Mouse (Mus musculus): ENCODE measurements around the gene Zfpm1.
A peak's percentile ranks its signal among the peaks of the same experiment; 100 is the strongest.
"Not testable (repeated sequence)": the region's sequence is repeated elsewhere in the genome, so short reads cannot be mapped to it uniquely, and the experiment has no call there.

Gene Zfpm1

GRCm38 (mm10) chr8:122323951-122324402 lies 42.0 kb downstream of the Zfpm1 start:
- DNase-seq (ENCODE audit: low spot score in 2 of 2): not testable (repeated sequence)

DNA sequence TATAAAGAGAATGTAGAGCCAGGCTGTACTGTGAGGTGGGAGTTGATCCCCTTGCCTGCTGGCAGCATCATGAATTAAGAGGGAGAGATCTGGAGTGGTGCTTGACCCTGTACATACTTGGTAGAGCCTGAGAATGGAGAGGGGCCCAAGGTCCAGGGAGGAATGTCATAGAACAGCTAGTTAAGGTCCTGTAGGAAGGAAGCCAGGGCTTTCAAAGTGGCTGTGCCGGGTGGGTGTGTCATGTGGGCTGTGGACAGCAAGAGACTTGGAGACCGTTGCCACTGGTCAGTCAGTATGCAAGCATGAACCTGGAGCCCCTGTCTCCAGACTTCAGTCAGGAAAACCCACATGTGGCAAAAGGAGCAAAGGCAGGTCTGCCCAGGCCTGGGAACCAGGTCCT lies 43.3 kb downstream of the Zfpm1 start:
- no peak for DNase-seq (ENCODE audit: low spot score in 2 of 2)

GRCm38 (mm10) chr8:122326114-122326542 lies 44.2 kb downstream of the Zfpm1 start:
- no peak for DNase-seq (ENCODE audit: low spot score in 2 of 2)

GRCm38 (mm10) chr8:122329072-122329471 lies 47.1 kb downstream of the Zfpm1 start:
- no peak for DNase-seq (ENCODE audit: low spot score in 2 of 2)

DNA sequence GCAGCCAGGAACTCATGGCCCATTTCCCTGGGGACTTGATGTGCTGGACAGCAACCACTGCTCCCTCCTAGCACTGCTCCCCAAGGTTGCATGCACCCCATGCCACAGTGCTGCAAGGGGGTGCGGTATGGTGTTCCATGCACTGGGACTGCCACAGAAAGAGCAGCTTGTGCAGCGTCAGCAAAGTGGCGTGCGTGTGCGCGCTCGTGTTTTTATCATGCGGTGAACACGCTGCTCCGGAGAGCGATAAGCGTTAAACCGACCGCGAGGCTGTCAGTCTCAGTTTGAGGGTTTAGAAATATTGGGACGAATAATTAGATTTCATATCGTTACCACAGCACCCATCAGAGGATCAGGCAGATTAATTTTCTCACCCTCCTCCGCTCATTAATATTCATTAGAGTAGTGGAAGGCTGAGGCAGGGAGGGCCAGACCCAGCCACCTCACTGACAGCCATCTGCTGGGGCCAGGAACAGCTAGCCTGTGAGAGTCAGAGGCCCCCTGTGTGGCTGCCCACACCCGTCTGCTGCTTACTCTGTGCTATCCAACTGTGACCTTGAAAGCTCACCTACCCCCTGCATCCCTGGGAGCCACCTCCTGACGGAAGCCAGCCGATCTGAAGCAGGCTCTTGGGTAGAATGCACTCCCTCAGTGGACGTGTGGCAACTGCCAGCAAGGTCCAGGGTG lies 47.8 kb downstream of the Zfpm1 start:
- DNase-seq (ENCODE audit: low spot score in 2 of 2): no peak

- DNase-seq (ENCODE audit: low spot score in 2 of 2): no peak
Observed at GRCm38 (mm10) chr8:122330446-122331133, 48.6 kb downstream of the Zfpm1 start.

GRCm38 (mm10) chr8:122331134-122331523 lies 49.2 kb downstream of the Zfpm1 start:
- DNase-seq (ENCODE audit: low spot score in 2 of 2): peak in 1 of 2 experiments; percentile 42

GRCm38 (mm10) chr8:122332753-122333506 lies 51.0 kb downstream of the Zfpm1 start:
- DNase-seq (ENCODE audit: low spot score in 2 of 2): peak; percentile 75 to 77

DNA sequence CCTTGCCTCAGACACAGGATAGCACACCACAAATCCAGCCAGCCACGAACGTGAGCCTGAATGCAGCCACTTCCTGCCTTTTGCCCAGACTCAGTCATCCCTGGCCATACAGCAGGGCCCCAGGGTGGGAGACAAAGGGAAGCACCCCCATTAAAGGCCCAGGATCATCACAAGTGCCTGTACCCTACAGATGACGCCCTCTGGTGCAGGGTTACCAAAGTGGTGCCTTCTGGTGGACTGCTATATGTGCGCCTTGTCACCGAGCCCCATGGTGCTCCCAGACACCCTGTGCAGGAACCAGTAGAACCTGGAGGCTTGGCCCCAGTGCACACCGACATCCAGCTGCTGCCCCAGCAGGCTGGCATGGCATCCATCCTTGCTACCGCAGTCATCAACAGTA lies 51.6 kb downstream of the Zfpm1 start:
- no peak for DNase-seq (ENCODE audit: low spot score in 2 of 2)

GRCm38 (mm10) chr8:122334791-122335490 lies 53.0 kb downstream of the Zfpm1 start:
- DNase-seq (ENCODE audit: low spot score in 2 of 2): no peak

- DNase-seq (ENCODE audit: low spot score in 2 of 2): no peak
Observed at GRCm38 (mm10) chr8:122335638-122336250, 53.8 kb downstream of the Zfpm1 start.

- DNase-seq (ENCODE audit: low spot score in 2 of 2): no peak
Observed at GRCm38 (mm10) chr8:122336251-122336910, 54.4 kb downstream of the Zfpm1 start.

- DNase-seq (ENCODE audit: low spot score in 2 of 2): no peak
Observed at GRCm38 (mm10) chr8:122338852-122339251, 56.9 kb downstream of the Zfpm1 start.

DNA sequence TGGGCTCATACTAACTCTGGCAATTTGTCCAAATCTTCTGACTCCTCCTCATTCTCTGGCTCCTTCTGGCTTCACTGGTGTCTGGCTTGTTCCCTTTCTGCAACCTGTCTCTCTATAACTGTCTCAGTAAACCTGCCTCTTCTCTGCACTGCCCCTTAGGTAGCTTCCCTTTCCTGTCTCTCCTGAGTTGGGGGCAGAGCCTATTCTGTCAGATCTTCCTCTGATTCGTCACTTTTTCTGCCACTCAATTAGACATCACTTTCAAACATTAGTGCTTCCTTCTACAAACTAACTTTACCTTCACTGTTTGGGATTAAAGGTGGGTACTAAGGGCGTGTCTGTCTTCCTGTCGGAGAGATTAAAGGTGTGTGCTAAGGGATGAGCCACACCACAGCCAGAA lies 58.8 kb downstream of the Zfpm1 start:
- DNase-seq (ENCODE audit: low spot score in 2 of 2): no peak

DNA sequence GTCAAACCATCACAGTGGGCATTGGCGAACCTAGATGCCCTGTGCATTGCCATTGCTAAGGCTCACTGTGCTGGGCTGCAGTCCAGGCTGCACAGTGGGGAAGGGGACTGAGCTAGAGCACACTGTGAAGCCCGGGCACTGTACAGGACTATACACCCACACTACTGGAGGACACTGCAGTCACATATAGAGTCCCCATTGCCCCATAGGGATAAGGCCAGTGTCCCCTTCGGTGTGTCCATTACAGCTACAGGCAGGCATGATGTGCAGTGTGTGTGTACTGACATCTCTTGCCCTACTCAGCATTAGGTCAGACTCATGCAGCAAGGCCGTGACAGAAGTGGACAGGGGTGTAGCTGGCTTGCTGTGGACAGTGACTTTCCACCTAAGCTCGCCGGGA lies 59.8 kb downstream of the Zfpm1 start:
- DNase-seq (ENCODE audit: low spot score in 2 of 2): no peak

- no peak for DNase-seq (ENCODE audit: low spot score in 2 of 2)
Observed at GRCm38 (mm10) chr8:122342362-122342761, 60.4 kb downstream of the Zfpm1 start.

- no peak for DNase-seq (ENCODE audit: low spot score in 2 of 2)
Observed at GRCm38 (mm10) chr8:122342806-122343209, 60.9 kb downstream of the Zfpm1 start.

- no peak for DNase-seq (ENCODE audit: low spot score in 2 of 2)
Observed at GRCm38 (mm10) chr8:122343341-122343740, 61.4 kb downstream of the Zfpm1 start.

GRCm38 (mm10) chr8:122343758-122344157 lies 61.8 kb downstream of the Zfpm1 start:
- no peak for DNase-seq (ENCODE audit: low spot score in 2 of 2)

DNA sequence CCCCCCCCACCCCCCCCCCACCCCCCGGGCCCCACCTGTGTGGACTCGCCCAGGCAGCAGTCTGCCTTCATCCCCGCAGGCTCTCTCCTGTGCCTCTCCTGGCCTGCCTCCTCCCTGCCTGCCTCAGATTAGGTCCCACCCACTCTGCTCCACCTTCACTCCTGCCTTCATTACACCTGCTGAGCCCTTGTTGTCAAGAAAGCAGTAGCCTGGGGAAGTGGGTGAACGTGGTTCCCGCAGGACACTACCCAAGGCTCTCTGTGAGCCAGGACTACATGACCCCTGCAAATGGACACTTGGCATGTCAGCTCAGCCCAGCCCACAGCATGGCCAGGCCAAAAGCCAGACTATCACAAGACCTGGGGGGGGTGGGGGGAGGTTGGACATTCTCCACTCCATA lies 62.3 kb downstream of the Zfpm1 start:
- no peak for DNase-seq (ENCODE audit: low spot score in 2 of 2)
